Mouse (Mus musculus): ENCODE results near the gene Slc23a2.

The Slc23a2 gene

DNA sequence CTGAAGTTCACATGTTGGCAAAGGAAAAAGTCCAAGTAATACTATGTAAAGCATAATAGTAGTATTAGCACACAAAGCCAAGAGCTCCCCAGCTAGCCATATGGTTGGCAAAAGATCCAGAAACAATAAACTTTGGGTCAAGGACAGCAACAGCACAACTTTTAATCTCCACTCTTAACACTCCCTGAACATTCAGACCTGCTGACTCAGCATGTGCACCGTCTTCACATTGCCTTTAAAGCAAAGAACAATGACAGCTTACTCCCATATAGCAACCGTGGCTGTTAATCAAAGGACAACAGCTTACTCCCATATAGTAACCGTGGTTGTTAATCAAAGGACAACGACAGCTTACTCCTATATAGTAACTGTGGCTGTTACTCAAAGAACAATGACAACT is 48.3 kb downstream of the Slc23a2 start:
- no peak for DNase-seq

DNA sequence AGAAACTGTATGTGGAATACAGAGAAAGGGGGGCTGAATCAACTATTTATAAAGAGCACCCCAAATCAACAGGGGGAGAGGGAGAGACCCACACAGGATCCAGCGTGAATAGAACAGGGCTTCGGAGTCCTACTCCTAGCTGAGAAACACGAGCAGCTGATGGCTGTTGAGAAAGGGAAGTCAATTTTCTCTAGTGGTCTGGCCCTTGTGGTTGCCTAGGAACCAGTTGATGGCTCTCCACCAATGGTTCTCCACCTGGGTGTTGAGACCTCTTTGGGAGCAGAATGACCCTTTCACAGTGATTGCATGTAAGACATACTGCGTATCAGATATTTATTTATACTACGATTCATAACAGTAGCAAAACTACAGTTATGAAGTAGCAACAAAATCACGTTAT is 49.1 kb downstream of the Slc23a2 start:
- DNase-seq, result no peak

DNA sequence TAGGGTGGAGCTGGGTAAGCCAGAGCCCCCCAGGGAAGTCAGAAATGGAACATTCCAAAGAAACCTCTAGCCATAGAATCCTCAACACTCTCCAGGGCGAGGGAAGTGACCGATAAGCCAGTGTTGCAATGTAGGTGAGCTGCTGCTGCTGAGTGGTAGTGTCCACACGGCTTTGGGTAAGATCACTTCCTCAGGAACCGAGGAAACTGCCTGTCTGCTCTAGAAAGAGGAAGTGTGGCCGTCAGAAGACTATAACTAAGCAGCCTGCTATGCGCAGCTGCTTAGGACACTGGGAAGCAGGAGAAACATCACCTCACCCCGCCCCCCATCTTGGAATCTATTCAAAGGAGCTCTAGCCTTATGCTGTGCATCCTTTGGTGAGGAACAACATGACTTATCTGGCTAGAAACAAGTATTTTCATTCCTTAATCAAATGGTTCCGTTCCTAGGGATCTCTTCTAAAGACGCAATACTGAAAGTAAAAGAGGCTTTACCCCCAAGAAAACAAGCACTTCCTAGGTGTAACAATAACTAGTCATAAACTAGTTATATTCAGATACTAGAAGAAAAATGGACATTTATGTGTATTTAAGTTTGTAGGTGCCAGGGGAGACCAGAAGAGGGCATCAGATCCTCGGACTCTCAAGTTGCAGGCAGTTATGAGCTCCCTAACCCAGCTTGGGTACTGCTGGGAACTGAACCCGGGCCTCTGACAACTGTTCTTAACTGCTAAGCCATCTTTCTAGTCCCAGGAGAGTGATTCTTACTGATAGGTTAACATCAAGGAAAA is 50.3 kb downstream of the Slc23a2 start:
- DNase-seq, result no peak

DNA sequence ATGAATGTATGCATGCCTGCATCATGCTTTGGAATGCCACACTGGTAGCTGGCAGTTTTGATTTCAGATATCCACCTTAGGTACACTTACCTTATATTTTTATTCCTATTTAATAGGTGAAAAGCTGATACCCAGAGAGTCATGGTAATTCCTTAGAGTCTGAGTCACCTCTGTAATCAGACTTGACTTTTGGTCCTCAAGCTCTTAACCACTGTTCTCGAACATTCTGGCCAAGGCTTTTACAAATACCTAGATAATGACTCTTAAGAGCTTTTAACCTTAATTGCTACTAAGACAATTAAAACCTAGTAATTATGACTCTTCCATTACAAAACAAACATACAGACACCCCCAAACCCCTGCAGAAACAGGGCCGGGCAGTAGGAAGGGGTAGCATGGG is 51.2 kb downstream of the Slc23a2 start:
- DNase-seq, result no peak

DNA sequence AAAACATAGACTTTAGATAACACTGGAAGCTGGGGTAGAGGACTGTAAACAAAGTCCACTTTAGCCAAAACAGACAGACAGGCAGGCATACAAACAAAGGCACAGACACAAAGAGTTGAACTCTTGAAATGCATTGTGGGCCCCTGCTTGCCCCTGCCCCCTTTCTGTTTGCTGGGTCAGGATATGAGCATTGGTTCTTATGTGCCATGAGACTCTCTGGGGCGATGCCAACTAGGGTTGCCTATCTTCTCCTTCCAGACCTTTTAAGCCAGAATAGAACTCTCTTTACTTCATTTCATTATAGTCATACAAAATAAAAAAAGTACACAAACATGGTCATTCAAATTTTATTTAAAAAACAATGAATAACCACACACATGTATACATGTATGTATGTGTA is 51.6 kb downstream of the Slc23a2 start:
- DNase-seq, result no peak

DNA sequence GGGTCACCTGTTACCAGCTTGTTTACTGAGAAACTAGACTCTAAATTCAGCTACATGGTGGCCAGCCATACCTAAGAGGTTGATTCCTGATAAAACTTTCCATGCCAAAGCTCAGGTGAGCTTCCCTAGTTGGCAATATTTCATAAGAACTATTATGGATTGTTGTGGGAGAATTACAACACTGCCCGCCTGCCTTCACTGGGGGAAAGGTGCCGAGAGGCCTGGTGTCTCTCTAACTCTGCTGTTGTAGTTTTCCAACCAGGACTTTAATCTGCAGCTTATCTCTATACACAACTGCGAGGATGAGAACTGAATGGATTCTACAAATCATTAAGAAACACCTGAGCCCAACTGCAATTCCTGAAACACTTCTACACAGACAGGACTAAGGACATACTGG is 52.2 kb downstream of the Slc23a2 start:
- DNase-seq, result no peak

DNA sequence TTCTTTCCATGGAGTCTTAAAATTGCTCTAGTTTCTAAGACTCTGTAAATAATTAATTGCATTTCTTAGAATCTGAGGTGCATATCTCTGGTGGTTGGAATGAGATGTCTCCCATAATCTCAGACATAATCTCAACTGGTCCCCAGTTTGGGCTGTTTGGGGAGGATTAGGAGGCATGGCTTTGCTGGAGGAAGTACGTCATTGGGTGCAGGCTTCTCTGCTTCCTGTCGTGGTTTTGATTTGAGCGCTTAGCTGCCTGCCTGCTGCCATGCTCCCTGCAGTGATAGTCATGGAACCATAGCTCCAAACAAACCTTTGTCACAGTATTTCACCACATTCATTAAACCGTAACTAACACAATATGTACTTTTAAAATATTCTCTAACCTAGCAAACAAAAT is 53.2 kb downstream of the Slc23a2 start:
- DNase-seq, result no peak

DNA sequence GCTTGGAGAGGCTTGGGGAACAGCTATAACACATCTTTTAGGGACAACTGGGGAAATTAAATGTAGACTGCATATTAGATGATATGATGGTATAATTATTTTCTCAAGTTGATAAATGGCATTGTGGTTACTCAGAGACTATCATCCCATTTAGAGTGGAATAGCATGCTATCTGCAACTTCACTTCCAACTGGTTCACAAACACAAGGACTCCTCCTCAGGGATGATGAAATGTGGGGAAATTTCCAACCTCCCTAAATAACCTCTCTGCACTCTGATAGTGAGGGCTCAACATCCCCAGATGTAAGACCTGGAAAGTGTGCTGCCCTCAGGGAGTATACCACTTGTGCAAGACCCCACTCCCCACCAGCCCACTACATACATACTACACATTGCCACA is 60.1 kb downstream of the Slc23a2 start:
- DNase-seq, result no peak

DNA sequence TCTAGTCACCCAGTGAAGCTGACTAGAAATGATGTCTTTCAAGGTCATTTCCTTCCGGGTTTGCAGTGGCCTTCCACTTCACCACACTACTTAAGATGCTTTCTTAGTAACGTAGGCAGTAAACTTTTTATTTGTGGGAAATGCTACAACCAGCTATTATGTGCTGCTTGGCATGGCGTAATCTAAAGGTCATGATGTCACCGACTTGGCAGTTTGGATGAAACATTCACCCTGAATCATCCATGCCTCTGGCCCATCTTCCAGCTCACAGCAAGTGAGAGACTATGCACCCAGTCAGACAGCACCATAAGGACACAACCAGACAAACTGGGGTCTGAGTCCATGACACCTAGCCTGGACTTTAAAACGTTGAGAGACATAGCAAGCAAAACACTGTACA is 60.5 kb downstream of the Slc23a2 start:
- no peak for DNase-seq

DNA sequence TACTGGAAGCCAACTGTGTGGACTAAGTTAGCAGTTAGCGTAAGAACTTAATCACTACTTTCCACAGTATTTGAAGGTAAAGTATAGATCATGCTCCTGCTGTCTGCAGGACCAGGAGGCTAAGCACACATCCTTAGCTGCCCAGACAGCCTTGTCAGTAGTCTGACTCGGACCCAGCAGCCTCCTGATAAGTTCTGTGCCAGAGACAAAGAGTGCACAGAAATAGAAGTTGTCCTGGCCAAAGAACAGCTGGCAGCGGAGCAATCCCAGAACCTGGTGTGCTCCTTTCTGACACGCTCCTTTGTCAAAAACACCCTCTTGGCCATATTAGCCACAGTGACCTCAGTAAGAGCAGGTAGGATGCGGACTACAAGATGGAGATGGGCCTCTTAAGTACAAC is 65.8 kb downstream of the Slc23a2 start:
- no peak for DNase-seq

DNA sequence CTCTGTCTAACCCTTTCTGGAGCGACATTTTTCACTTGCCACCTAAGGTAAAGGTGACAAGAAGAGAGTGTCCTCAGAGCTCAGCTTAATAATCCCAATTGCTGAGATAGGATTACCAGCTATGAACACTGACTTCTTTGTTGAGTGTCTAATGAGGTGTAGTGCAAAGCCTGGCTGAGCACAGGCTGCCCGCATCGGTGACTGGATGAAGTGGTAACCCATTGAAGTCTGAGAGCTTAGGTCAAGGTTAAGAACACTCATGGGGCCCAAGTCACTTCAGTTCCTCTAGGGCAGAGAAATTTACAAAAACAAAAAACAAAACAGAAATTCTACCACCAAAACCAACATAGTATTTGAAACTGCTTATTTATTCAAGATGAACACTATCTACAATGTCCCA is 71.9 kb downstream of the Slc23a2 start:
- no peak for DNase-seq

DNA sequence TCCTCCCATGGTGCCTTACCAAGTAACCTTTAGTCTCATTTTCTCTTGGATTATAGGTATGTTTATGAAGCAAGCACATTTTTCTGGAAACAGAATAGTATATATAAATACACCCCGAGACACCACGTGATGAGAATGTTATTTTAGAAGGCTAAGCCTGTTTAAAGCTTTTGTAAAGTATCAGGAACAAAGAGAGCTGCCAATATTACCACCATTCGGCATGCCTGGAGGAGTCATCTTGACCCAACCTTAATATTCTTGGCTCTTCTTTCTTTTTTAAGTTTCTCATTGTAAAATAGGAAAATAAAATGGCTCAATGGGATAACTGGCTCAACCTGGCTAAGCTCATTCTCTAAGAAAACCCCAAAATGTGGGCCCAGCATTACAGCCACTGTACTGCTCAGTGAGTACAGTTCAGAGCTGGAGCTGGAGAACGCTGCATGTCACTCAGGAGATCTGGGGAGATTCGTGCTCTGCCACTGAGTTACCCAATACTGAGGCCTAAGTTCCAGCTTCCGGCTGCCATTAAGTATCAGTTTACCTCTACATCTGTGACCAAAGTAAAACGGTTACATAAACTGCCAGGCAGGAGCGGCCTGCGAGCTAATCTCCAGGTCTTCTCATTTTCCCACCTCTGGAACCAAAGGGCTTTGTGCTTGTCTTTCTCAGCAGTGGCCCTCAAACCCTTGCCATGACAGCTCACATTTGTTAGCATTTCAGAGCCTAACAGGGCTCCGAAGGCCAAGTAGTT is 74.7 kb downstream of the Slc23a2 start:
- no peak for DNase-seq

DNA sequence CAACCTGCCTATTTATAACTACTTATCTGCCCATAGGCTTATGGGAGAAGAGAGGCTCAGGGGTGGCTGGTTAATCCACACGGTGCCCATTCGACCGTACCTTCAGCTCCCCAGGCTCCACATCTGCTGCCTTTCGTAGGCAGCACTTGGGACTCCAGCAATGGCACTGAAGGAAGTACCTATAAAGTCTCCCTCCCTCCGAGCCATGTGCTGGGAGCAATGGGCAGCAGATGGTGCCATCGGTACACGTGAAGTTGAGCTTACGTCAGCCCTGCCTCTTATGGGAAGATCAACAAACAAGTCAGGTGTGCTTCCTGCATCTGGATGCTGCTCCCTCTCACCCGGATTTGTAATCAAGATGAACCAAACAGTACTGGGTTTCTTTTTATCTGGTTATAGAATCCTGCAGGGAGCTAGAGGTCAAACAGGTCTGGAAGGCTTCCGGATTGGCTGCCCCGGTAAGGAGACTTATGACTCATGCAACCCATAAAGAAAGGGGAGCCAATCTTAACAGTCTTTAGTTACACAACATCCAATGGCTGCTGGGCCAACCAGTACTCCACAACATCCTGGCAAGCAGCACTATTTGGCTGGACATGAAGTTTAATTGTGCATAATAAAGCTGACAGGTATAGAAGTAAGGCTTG is 80.6 kb downstream of the Slc23a2 start:
- no peak for DNase-seq

DNA sequence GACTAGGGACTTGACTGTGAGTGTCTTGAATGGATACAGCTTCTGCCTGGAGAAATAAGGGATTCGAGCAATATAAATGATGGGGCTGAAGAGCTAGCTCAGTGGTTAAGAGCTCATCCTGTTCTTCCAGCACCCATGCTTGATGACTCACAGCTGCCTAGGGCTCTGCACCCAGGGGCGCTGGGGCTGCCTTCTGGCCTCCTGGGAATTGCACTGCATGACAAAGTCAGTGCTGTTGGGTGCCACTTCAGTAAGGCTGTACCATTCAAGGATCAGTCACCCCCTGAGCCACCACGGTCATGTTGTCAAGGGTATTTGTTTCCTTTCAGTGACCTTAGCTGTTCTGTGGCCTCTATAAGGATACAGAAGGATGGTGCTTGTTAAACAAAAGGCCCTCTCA is 81.1 kb downstream of the Slc23a2 start:
- no peak for DNase-seq

DNA sequence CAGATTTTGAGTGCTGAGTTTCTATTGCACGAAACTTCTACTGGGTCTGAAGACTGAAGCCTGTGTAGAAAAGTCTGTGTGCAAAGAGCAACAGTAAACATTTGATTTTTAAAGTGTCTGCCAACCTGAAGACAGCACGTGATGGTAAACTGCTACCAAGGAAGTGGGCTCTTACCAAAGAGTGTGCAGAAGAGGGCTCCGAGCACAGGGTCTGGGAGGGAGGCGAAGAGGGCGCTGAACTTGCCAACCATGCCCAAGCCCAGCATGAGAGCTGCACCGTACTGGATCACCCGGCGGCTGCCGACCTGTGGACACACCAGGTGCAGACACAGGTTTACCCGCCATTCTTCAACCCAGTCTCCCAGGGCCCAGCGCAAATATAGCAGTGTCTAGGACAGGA is 83.0 kb downstream of the Slc23a2 start:
- DNase-seq, result no peak

DNA sequence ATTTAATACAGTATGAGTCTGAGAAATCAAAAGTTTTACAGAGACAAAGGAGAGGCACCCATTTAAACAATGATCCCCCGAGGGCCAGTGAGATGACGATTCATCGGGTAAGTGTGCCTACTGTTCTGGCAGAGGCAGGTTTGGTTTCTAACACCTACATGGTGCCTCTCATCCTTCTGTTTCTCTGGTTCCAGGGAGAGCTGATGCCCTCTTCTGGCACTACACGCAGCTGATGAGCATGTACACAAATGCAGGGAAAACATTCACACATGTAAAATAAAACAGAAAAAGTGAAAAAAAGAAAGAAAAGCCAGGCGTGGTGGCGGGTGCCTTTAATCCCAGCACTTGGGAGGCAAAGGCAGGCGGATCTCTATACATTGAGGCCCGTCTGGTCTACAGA is 85.0 kb downstream of the Slc23a2 start:
- DNase-seq, result peak in 1 of 2 experiments; percentile 10

DNA sequence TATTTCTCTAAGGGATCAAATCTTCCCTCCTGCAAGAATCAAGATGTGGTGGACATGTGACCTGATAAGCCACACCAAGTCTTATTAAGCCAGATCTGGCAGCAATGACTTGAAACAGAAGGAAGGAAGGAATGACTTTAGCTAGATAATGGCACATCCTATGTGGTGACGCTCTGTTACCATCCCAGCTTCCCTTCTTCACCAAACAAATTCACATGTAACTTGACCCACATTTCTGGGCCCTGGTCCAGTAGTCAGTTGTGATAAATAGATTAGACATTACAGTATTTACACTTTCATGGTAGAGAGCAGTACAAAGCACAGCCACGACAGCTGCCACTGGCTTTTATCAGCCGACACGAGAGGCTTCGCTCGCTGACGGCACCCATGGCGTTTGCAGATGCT is 89.6 kb downstream of the Slc23a2 start:
- no peak for DNase-seq

DNA sequence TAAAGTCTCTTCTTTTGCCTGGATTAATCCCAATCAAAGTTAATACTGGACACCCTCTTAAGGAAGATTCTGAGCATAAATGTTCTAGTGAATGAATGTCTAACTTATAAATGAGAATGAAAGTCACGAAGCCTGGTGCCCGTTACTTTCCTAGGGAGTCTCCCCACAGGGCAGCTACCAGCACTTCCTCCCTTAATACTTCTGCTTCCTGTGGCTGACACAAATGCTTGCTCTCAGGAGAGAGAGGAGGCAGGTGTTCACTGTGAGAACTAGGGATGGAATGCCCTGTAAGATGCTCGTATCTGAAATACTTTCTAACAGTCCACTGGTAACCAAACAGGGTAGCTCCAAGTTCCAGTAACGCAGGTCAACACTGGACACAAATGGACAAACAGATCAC is 91.1 kb downstream of the Slc23a2 start:
- DNase-seq, result no peak

DNA sequence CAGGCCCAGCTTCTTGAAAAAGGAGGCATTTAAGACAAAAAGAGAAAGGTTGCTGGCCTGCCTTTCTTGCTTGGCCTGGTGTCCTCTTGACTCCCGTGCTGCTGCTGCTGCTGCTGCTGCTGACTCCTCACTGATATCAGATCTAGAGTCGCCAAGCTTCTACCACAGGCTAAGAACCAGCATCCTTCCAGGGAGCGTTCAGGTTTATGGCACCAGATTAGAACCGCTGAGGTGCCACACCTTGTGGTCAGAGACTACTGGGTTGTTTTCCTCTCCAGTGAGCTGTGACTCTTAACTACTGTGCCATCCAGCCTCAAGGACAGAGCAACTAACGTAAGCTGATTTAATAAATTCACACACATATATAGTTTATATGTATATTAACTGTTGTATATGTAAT is 93.1 kb downstream of the Slc23a2 start:
- DNase-seq, result no peak

DNA sequence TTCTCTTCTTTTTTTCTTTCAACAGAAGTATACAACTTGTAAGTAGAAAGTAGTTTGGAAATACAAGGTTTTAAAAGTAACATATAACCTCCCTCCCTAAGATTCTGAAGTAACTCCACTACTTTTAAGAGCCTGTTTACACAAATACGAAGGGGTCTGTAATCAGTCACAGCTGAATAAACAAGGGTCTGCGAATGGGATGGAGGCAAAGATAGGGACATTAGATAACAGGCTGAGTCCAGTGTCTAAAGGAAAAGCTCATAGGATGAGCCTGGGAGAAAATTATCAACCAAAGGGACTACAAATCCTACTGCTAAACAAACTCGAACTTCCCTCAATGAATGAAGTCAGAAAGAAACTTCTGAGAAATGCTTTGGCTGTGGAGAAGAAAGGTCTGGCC is 95.0 kb downstream of the Slc23a2 start:
- DNase-seq, result no peak

DNA sequence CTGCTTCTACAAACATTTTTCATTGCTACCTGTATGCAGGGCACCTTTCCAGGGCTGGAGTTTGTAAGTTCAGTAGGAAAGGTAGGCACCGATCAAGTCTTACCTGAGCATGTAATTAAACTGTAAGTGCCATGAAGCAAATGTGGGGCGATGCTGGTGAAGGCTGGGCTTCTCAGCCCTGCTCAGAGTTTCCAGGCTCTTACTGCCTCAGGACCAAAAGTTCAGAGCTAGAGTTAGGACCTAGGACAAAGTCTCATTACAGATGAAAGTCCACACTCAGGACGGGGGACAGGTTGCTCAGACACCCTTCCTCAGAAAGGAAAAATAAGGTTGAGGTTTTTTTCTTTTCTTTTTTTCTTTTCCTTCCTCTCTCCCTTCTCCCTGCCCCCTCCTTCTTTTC is 95.4 kb downstream of the Slc23a2 start:
- DNase-seq, result no peak

DNA sequence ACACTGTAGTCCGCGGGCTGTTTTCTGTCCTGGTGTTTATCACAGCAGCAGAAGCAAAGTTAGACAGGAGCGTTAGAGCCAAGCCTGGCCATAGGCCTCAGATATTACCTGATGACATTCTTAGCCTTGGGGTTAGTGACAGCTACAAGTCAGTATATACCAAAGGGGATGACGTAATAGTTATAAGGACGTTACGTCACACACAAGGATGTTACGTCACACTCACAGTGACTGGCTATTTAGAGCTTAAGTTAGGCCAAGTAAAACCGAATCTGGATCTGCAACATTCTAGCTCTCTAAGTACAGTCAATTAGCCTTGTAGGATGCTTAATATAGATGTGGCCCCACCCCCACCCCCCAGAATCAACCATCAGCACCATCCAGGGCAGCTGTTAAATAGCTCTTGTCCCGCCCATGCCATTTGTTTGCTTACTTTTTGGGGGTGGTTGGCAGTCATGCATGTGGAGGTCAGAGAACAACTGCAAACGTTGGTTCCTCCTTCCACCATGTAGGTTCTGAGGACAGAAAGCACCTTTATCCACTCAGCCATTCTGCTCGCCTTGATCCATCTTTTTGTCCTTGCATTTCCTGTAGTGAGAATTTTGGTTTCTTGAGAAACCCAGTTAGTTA is 96.7 kb downstream of the Slc23a2 start:
- no peak for DNase-seq

DNA sequence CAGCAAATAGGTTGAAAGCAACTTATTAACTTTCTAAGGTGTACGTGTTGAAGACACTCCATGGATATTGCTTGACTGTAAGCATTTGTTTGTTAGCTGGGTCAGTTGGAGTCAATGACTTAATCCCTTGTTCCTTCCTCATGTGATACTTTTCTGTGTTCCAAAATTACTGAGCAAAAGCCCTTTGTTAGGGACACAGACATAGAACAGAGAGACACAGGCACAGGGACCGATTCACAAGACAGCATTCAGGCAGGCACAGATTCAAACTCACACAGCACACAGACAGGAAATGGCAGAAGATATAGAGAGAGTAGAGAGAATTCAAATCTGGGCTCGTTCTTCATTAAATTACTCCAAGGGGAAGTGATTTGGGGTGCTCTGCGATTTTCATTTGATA is 97.5 kb downstream of the Slc23a2 start:
- DNase-seq, result no peak

DNA sequence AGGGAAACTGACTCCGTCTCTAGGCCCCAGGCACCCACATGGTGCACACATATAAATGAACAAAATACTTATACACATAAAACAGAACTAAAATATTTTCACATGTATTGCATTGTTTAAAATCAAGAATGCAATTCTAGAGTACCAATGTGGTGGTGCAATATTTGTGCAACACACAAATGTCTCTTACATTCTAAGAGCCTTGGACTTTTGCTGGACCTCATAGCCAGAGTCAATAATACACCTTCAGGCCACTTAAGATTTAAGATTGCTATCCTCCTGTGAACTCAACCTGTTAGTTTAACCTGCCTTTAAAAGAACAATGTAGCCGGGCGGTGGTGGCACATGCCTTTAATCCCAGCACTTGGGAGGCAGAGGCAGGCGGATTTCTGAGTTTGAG is 98.2 kb downstream of the Slc23a2 start:
- no peak for DNase-seq
